Mouse (Mus musculus) ES-E14 (cell line): Measurements from ENCODE around the gene Vmn1r37.

ENCODE experiments used
- HCFC1 ChIP-seq: IDR thresholded peaks from 2 replicates; pipeline ENCODE4 v1.6.1; 2012; ENCODE audit warnings: low read length, inconsistent platforms, borderline replicate concordance; ENCODE audit not compliant: insufficient read depth
- ZNF384 ChIP-seq: IDR thresholded peaks from 2 replicates; pipeline ENCODE4 v1.6.1; 2012; ENCODE audit warnings: low read depth, low read length, inconsistent platforms

GRCm38 (mm10) chr6:66713854-66714253, 15.3 kb upstream of the Vmn1r37 start:
- TF ChIP-seq HCFC1 (no peak), ZNF384 (no peak)
